Mouse (Mus musculus) A20 (cell line): Measurements from ENCODE around the gene Vsig2.

Experiments
- DNase-seq: peaks from one replicate; pipeline ENCODE4 v3.0.0-alpha.2; 2011; ENCODE audit warnings: low read depth, low spot score

The Vsig2 gene

DNA sequence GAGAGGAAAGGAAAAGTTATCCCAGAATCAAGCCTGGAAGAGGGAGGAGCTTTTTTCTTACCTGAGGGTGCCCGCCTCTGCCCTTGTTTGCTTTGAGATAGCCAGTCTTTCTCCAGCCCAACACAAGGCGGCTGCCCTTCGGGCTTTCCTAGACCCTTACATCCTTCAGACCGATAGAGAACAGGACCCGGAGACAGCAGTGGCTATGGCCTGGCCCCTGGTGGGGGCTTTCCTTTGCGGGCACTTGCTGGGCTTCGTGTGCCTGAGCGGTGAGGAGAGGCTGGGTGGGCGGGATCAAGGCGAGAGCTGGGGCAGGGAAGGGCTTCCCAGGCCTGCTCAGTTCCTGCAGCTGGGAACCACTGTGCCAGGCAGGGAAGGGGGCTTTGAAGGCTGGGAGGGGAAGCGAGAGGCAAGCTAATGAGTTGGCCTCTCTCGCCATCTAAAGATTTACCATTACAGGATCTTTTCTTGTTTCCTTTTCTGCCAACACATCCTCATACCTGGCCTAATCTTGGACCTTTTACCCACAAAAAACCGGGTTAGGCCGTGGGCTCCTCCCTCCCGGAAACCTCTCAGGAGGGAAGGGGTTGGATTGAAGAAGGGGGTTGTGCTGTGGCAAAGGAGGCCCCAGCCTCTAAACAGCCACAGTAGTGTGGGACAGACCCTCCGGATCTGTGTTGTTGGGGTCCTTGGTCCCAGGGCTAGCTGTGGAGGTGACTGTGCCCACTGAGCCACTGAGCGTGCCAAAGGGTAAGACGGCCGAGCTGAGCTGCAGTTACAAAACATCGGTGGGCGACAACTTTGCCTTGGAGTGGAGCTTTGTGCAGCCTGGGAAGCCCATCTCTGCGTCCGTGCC is at the start of gene Vsig2:
TSS of gene Vsig2 (plus strand) at position 86 of the 856 bp plus-strand sequence.
- DNase-seq, result no peak

- DNase-seq, result peak; percentile 67
Observed at GRCm38 (mm10) chr9:37489446-37490120, 49.5 kb upstream of the Vsig2 start.

DNA sequence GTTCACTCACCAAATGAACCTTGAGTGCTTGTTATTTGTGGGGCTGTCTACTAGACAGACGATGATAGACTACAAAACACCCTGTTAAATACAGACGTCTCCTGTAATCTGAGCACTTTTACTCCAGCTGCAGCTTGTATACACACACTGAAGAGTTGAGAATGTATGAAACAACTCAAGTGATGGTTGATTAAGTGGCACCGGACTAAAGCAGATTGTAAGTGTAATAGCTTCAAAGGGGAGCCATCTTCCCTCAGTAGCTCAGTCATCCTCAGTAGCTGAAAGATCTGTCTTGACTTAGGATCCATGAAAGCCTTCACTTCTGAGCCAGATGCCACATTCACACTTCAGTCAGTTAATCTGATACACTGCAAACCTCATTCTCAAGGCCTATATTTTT is 43.3 kb upstream of the Vsig2 start:
- no peak for DNase-seq

DNA sequence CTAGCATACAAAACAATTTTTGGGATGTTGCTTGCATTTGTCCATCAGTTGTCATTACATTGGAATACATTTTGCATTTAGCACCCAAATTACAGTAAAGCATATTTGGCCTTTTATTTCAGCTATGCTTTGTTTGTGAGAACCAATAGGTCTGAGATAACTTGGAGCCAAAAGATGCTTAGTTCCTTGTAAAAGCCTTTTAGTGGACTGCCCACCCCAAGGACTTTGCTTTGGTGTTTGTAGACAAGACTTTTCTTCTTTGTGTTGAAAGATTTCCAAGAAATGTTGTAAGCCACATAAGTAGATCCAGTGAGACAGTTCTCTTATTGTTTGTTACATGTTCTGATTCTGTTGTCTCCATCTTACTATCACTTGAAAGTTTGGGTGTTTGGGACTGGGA is 42.7 kb upstream of the Vsig2 start:
- no peak for DNase-seq

DNA sequence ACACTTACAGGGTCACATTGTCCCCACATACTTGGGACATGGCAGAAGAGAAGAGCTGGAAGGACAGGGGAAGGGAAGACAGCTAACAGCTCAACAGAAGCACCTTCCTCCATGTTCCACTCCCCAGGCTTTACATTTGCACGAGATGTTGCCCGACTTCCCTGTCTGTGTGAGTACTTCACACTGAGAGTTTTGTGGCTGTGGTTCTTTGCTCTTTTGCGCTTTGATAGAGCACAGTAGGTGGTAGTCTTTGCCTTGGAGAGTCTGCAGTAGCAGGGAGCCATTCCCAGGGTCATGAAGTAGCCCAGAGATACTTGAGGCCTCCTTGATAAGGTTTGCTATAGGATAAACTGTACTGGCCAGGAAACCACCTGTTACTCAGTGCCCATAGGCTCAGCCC is 38.9 kb upstream of the Vsig2 start:
- DNase-seq, result no peak

DNA sequence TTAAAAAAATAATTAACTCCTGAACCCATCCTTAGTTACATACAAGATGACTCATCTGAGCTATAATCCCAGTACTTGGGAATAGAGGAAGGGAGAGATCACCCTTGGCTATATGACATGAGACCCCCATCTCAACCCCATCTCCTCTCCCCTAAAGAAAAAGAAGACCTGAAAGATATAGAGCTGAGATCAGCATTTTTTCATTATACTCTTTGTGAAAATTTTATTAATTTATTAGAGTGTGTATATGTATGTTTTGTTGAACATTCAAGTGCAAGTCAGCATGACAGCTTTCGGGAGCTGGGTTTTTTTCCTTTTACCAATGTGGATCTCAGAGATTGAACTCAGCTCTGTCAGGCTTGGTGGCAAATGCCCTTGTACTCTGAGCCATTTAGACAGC is 37.9 kb upstream of the Vsig2 start:
- DNase-seq, result no peak

DNA sequence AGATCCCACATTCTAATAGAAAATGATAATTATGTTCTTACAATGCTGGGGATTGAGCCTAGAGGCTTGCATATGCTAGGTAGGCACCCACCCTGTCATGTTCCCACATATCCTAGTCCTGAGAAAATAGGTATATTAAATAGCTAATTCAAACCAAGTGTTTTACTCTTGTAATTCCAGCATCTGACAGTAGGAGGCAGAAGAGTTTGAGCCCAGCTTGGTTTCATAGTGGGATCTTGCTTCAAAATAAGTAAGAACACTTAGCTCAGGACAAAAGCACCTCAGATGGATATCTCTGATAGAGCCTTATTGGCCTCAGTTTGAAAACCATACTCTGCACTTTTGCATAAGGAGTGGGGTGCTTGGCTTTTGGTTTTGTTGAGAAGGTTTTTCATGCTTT is 34.7 kb upstream of the Vsig2 start:
- DNase-seq, result peak; percentile 23

- no peak for DNase-seq
Observed at GRCm38 (mm10) chr9:37506023-37506422, 33.0 kb upstream of the Vsig2 start.

- DNase-seq, result peak; percentile 26
Observed at GRCm38 (mm10) chr9:37512097-37512496, 27.0 kb upstream of the Vsig2 start.

DNA sequence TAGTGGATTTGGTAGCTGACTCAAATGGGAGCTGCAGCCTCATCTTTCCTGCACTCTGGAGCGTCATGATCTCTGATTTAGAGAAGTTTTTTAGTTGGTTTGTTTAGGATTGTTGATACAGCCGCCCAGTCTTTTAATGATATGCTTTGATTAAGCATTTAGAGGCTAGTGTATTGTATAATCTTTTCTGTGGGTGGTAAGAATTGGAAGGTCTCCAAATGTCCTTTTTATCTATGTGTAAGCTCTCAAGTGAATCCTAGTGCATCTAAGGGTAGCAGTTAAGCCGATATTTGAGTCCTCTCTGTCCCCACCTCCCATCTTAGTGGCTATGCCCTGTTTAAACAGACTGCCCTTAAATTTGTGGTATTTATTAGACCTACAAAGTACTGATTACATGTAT is 24.6 kb upstream of the Vsig2 start:
- DNase-seq, result no peak

GRCm38 (mm10) chr9:37517467-37517866 is 21.6 kb upstream of the Vsig2 start:
- peak; percentile 29 for DNase-seq

DNA sequence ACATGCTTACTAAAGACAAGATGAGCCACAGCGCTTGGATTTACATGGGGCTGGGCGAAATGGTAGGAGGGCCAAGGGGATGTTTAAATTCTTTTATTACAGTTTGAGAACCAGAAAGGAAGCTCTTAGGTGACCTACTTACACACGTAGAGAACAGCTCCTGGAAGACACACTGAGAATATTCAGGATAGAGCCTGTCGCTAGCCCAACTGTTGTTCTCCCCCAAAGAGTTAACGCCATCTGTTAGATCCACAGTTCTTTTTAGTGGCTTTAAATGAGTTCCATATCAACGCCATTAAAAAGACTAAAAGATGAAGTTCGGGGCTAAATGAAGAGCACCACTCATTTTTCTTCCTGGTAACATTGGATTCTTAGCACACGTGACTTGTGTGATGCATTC is 20.1 kb upstream of the Vsig2 start:
- no peak for DNase-seq

- no peak for DNase-seq
Observed at GRCm38 (mm10) chr9:37519995-37520394, 19.1 kb upstream of the Vsig2 start.

DNA sequence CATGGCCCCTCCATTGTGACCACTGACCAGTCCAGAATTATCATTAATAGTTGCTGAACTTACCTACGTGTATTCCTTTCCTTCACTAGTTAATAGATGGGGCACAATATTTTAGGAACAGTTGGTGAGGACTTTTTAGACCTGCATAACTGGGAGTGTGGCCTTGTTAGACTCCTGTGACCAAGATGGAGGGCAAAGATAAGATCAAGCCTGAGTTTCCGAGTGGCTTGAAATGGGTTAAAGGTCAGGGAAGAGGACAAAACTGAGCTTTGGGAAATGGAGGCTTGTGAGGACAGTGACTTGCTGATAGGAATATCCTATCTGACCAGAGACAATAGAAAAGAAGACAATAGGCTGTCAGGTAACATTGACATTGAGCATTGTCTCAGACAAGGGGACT is 13.6 kb upstream of the Vsig2 start:
- no peak for DNase-seq

DNA sequence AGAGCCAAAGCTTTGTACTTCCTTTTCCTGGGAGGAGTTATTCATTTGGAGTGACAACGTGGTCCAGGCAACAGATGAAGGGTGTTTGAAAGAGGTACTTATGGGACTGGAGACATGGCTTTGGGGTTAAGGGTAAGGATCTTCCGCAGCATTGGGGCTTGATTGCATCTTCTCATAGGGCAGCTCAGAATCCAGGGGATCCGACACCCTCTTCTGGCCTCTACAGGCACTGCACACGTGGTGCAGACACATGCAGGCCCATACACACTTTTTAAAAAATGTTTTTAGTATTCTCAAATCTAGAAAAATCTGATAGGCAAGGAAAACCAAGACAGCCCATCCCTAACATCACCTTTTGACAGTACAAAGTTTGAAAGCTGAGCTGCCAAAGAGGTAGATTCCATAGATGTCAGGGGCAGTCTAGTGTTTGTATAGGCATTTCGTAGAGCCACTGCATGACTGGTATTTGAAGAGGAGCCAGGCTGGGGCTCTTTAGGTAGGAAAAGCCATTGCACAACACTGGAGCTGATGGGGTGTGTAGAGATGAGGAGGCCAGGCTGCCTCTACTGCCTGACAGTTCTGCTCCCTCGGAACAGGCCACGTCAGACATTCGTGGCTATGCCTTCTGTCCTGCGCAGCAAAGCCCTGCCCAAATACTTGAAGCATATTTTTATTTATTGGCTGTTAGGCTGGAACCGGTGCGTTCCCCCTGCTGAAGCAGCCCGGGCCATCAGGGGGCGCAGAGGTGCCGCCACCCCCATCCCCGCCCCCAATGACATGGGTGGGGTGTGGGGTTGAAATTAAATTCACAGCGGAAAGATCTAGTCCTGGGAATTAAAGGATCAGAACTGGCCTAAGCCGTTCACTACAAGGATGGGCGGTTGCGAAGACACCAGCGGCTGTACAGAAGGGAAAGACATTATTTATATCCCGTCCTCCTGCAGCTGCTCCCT is 12.3 kb upstream of the Vsig2 start:
- no peak for DNase-seq

DNA sequence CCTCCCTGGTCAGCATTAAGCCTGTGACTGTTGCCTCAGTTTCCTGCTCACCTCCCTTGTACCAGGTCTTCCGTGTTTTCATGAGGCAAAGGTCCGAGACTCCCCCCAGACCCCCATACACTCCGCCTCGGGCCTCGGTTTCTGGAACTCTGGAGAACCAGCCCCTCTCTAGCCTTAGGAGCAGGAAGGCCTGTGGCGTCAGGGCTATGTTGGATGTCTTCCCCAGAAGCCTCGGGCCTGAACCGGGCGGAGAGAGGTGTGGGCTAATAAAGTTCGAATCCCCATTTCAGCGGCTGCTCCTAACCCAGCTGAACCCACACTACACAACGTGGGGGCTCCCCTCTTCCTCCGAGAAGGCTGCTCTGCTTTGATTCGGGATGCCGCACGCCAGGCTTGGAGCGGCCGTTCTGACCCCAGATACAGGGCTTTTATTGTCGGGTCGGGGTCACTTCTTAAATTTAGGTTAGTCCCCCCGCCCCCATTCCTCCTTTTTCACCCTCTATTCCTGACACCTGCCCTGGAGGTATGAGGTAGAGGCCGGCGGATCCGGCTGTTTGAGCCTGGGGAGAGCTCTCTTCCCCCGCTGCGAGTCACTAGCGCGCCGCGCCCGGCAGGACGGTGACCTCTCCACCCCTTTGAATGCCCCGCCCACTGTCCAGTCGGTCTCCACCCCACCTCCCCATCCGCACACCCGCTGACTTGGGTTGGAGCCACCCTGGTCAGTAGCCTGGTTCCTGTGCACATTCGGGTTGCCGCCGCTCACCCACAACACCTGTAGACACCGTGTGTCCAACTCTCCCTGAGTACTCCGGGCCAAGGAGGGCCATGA is 11.4 kb upstream of the Vsig2 start, which contains the start of gene Esam:
TSS of gene Esam (plus strand) at position 683 of the 829 bp plus-strand sequence.
- no peak for DNase-seq

- no peak for DNase-seq
Observed at GRCm38 (mm10) chr9:37528225-37528970, 10.7 kb upstream of the Vsig2 start.

- DNase-seq, result no peak
Observed at GRCm38 (mm10) chr9:37530031-37530887, 8.8 kb upstream of the Vsig2 start.
